Mouse (Mus musculus) hindbrain, embryonic 11.5 days (tissue): ENCODE measurements around the gene Eci1. TPM values are rescaled to one million over a fixed set of nuclear protein-coding genes. Genes with fewer than 3 reads are reported as not detected.

Experiments
- ATAC-seq: fragments of 200-750 bp; cut with Nextera tagmentation; 2 replicates; pipeline ENCODE4 v1.8.0; 2017; ENCODE audit warnings: mild to moderate bottlenecking, moderate TSS enrichment, moderate library complexity; ENCODE audit not compliant: low FRiP score
- DNase-seq: peaks from one replicate; pipeline ENCODE4 v3.0.0-alpha.2; 2015; ENCODE audit warnings: low spot score
- H3K27ac ChIP-seq: fragments of 300-500 bp; sonication (generic); 2 replicates; pipeline ENCODE4 v1.5.1; 2014; ENCODE audit warnings: mild to moderate bottlenecking, low read depth, low read length
- H3K27me3 ChIP-seq: fragments of 300-500 bp; sonication (generic); 2 replicates; pipeline ENCODE4 v1.6.1; 2014; ENCODE audit warnings: mild to moderate bottlenecking, low read length, moderate library complexity, mixed read lengths; ENCODE audit not compliant: control insufficient read depth, insufficient read depth
- H3K36me3 ChIP-seq: fragments of 300-500 bp; sonication (generic); 2 replicates; pipeline ENCODE4 v1.6.1; 2014; ENCODE audit warnings: mild to moderate bottlenecking, low read length, moderate library complexity, mixed read lengths; ENCODE audit not compliant: control insufficient read depth, insufficient read depth
- H3K4me1 ChIP-seq: fragments of 300-500 bp; sonication (generic); replicated peaks from 2 replicates; pipeline ENCODE4 v1.6.1; 2014; ENCODE audit warnings: low read length, mixed read lengths; ENCODE audit not compliant: control insufficient read depth, insufficient read depth
- H3K4me2 ChIP-seq: fragments of 300-500 bp; sonication (generic); replicated peaks from 2 replicates; pipeline ENCODE4 v1.6.1; 2014; ENCODE audit warnings: mild to moderate bottlenecking, low read depth, low read length
- H3K4me3 ChIP-seq: fragments of 300-500 bp; sonication (generic); 2 replicates; pipeline ENCODE4 v1.5.1; 2014; ENCODE audit warnings: low read depth, low read length
- H3K9ac ChIP-seq: fragments of 300-500 bp; sonication (generic); 2 replicates; pipeline ENCODE4 v1.6.1; 2014; ENCODE audit warnings: low read depth, low read length
- H3K9me3 ChIP-seq: fragments of 300-500 bp; sonication (generic); 2 replicates; pipeline ENCODE4 v1.6.1; 2016; ENCODE audit warnings: low read length; ENCODE audit not compliant: control insufficient read depth
- whole genome bisulfite sequencing: fragments of 180-500 bp; shearing (Covaris S2); extraction: QIAGEN DNeasy Blood & Tissue Kit; methylation state at CpG from one replicate; pipeline ENCODE4 v1.1.7; 2014; 5-methylcytosine and 5-hydroxymethylcytosine counted together
- polyA plus RNA-seq: library from polyadenylated mRNA; unstranded; fragments of >200 nt; fragmentation: Nextera tagmentation; extraction: Ambion mirVana; gene quantifications from 2 replicates; pipeline ENCODE4 v1.2.1, GENCODE M21; 2014

Eci1 gene
- polyA plus RNA-seq, 1 experiment from 2014 or later = 63.9 TPM

- H3K4me1 ChIP-seq = peaks cover 12% of the 10 kb centered on the region
- H3K4me2 ChIP-seq = no peak within 1 kb of the TSS
- no peak within 1 kb of the TSS for H3K9ac ChIP-seq
- no peaks in the 10 kb centered on the region for H3K27me3 ChIP-seq
- 0 out of 2 replicates have a peak within 1 kb of the TSS, but pooled peaks have one; percentile 93 for H3K4me3 ChIP-seq
- 79% methylated on average over 6 of the region's 6 CpGs for WGBS
- no peak for DNase-seq
- peaks cover 6% of the 10 kb centered on the region; the same call in 1 of the 2 replicates for H3K36me3 ChIP-seq
- ATAC-seq = no peak
- H3K27ac ChIP-seq = peak within 1 kb of the TSS; percentile 7; the same call in 1 of the 2 replicates
- no peaks in the 10 kb centered on the region for H3K9me3 ChIP-seq
These were observed 47.3 kb downstream of the Eci1 start, which contains the start of gene Bricd5 for GRCm38 (mm10) chr17:24473612-24474275. Bricd5 (plus strand) TSS chr17:24473884.

- Histone ChIP-seq H3K27ac (no peak overlapping the region), H3K36me3 (peaks cover 6% of the 10 kb centered on the region; the same call in 1 of the 2 replicates), H3K4me1 (peaks cover 12% of the 10 kb centered on the region), H3K4me2 (no peak overlapping the region), H3K9ac (no peak overlapping the region), H3K9me3 (no peaks in the 10 kb centered on the region), H3K4me3 (no peak overlapping the region), H3K27me3 (no peaks in the 10 kb centered on the region)
- WGBS = 80% methylated on average over 5 of the region's 5 CpGs
- ATAC-seq (no peak), DNase-seq (no peak)
These were observed 48.1 kb downstream of the Eci1 start for GRCm38 (mm10) chr17:24474557-24474956.

- no peaks in the 10 kb centered on the region for H3K9me3 ChIP-seq
- no peak for ATAC-seq
- H3K4me1 ChIP-seq = peaks cover 12% of the 10 kb centered on the region
- no peak overlapping the region for H3K9ac ChIP-seq
- H3K27me3 ChIP-seq = no peaks in the 10 kb centered on the region
- peaks cover 6% of the 10 kb centered on the region; the same call in 1 of the 2 replicates for H3K36me3 ChIP-seq
- H3K4me2 ChIP-seq = no peak overlapping the region
- H3K27ac ChIP-seq = no peak overlapping the region
- DNase-seq = no peak
- WGBS = 94% methylated on average over 6 of the region's 6 CpGs
- H3K4me3 ChIP-seq = no peak overlapping the region
These were observed 49.1 kb downstream of the Eci1 start for GRCm38 (mm10) chr17:24475586-24475985.

GRCm38 (mm10) chr17:24476022-24476776 is 49.8 kb downstream of the Eci1 start:
- Histone ChIP-seq H3K4me3 (no peak overlapping the region), H3K27me3 (no peaks in the 10 kb centered on the region), H3K36me3 (peaks cover 6% of the 10 kb centered on the region; the same call in 1 of the 2 replicates), H3K9ac (no peak overlapping the region), H3K27ac (no peak overlapping the region), H3K4me1 (peaks cover 12% of the 10 kb centered on the region), H3K9me3 (no peaks in the 10 kb centered on the region), H3K4me2 (no peak overlapping the region)
- DNase-seq = no peak
- 91% methylated on average over 10 of the region's 10 CpGs for WGBS
- ATAC-seq = no peak

- Histone ChIP-seq H3K4me2 (peak overlapping the region; percentile 40; the same call in 1 of the 2 replicates), H3K4me3 (no peak overlapping the region), H3K4me1 (peaks cover 5% of the 10 kb centered on the region), H3K9ac (peak overlapping the region; percentile 81; the same call in 1 of the 2 replicates), H3K27me3 (no peaks in the 10 kb centered on the region), H3K36me3 (peaks cover 6% of the 10 kb centered on the region; the same call in 1 of the 2 replicates), H3K9me3 (no peaks in the 10 kb centered on the region), H3K27ac (no peak overlapping the region)
- DNase-seq (no peak), ATAC-seq (no peak)
- 93% methylated on average over 20 of the region's 20 CpGs for WGBS
These were observed 50.9 kb downstream of the Eci1 start for GRCm38 (mm10) chr17:24477053-24477984.

GRCm38 (mm10) chr17:24477985-24478600 is 51.7 kb downstream of the Eci1 start:
- peak overlapping the region; percentile 80 for H3K4me3 ChIP-seq
- ATAC-seq (peak; percentile 41), DNase-seq (no peak)
- H3K27me3 ChIP-seq = no peaks in the 10 kb centered on the region
- H3K9me3 ChIP-seq = no peaks in the 10 kb centered on the region
- H3K4me1 ChIP-seq = 0 out of 2 replicates have a peak, but pooled peaks cover 4% of the 10 kb centered on the region
- peak overlapping the region; percentile 81 for H3K9ac ChIP-seq
- peaks cover 6% of the 10 kb centered on the region; the same call in 1 of the 2 replicates for H3K36me3 ChIP-seq
- 56% methylated on average over 11 of the region's 11 CpGs for WGBS
- no peak overlapping the region for H3K27ac ChIP-seq
- peak overlapping the region; percentile 40 for H3K4me2 ChIP-seq

GRCm38 (mm10) chr17:24478663-24479380 is 52.4 kb downstream of the Eci1 start, which contains the start of gene Mlst8:
Mlst8 (minus strand) TSS chr17:24479078.
- Histone ChIP-seq H3K4me1 (0 out of 2 replicates have a peak, but pooled peaks cover 4% of the 10 kb centered on the region), H3K36me3 (peaks cover 6% of the 10 kb centered on the region; the same call in 1 of the 2 replicates), H3K4me2 (peak within 1 kb of the TSS; percentile 40), H3K9ac (peak within 1 kb of the TSS; percentile 81), H3K27ac (peak within 1 kb of the TSS; percentile 95), H3K4me3 (peak within 1 kb of the TSS; percentile 80), H3K27me3 (no peaks in the 10 kb centered on the region), H3K9me3 (no peaks in the 10 kb centered on the region)
- DNase-seq (peak; percentile 98), ATAC-seq (peak; percentile 93)
- under 1% methylated on average over 48 of the region's 48 CpGs for WGBS
